Mouse (Mus musculus) limb, embryonic 14.5 days (tissue): ENCODE measurements at regions not wholly inside any gene's neighbourhood (a gene's known extent, or its start where the extent isn't known, plus 50 kb on each side); places are given as distances from the start of the nearest gene placed in this dataset.

Experiments
- ATAC-seq: fragments of 200-750 bp; cut with Nextera tagmentation; 2 replicates; pipeline ENCODE4 v1.8.0; 2017; ENCODE audit warnings: low read depth, moderate number of reproducible peaks, moderate TSS enrichment; ENCODE audit not compliant: low FRiP score
- DNase-seq: peaks from one replicate; pipeline ENCODE4 v3.0.0-alpha.2; 2015; ENCODE audit warnings: low spot score
- H3K27ac ChIP-seq: fragments of 300-500 bp; sonication (generic); replicated peaks from 2 replicates; pipeline ENCODE4 v1.5.1; 2014; ENCODE audit warnings: low read depth, mild to moderate bottlenecking, low read length, moderate library complexity, mixed read lengths
- H3K27me3 ChIP-seq: fragments of 300-500 bp; sonication (generic); 2 replicates; pipeline ENCODE4 v1.6.1; 2014; ENCODE audit warnings: low read length, mixed read lengths; ENCODE audit not compliant: control insufficient read depth, insufficient read depth
- H3K36me3 ChIP-seq: fragments of 300-500 bp; sonication (generic); 2 replicates; pipeline ENCODE4 v1.6.1; 2014; ENCODE audit warnings: mild to moderate bottlenecking, low read length, moderate library complexity, mixed read lengths; ENCODE audit not compliant: control insufficient read depth, insufficient read depth
- H3K4me1 ChIP-seq: fragments of 300-500 bp; sonication (generic); 2 replicates; pipeline ENCODE4 v1.6.1; 2014; ENCODE audit warnings: antibody characterized with exemption, low read length, mixed read lengths; ENCODE audit not compliant: control insufficient read depth, insufficient read depth
- H3K4me2 ChIP-seq: fragments of 300-500 bp; sonication (generic); replicated peaks from 2 replicates; pipeline ENCODE4 v1.6.1; 2014; ENCODE audit warnings: low read depth, mild to moderate bottlenecking, low read length, moderate library complexity; ENCODE audit not compliant: severe bottlenecking
- H3K4me3 ChIP-seq: fragments of 300-500 bp; sonication (generic); replicated peaks from 2 replicates; pipeline ENCODE4 v1.5.1; 2014; ENCODE audit warnings: low read length
- H3K9ac ChIP-seq: fragments of 300-500 bp; sonication (generic); 2 replicates; pipeline ENCODE4 v1.6.1; 2014; ENCODE audit warnings: mild to moderate bottlenecking, low read depth, low read length, moderate library complexity; ENCODE audit not compliant: severe bottlenecking
- H3K9me3 ChIP-seq: fragments of 300-500 bp; sonication (generic); 2 replicates; pipeline ENCODE4 v1.6.1; 2016; ENCODE audit warnings: low read length; ENCODE audit not compliant: control insufficient read depth
- POLR2A ChIP-seq: fragments of 200-500 bp; IDR thresholded peaks from 2 replicates; pipeline ENCODE4 v1.8.0; 2012; ENCODE audit warnings: inconsistent platforms, mild to moderate bottlenecking, moderate library complexity, borderline replicate concordance; ENCODE audit not compliant: insufficient read depth, insufficient read length; ENCODE audit errors: extremely low read depth
- WGBS: fragments of 180-500 bp; shearing (Covaris S2); extraction: QIAGEN DNeasy Blood & Tissue Kit; methylation state at CpG from one replicate; pipeline ENCODE4 v1.1.7; 2014; 5-methylcytosine and 5-hydroxymethylcytosine counted together

- H3K9me3 ChIP-seq = no peaks in the 10 kb centered on the region
- H3K9ac ChIP-seq = no peak overlapping the region
- ATAC-seq (no peak), DNase-seq (no peak)
- no peak for TF ChIP-seq POLR2A
- WGBS = 88% methylated on average over 6 of the region's 6 CpGs
- H3K4me1 ChIP-seq = no peaks in the 10 kb centered on the region
- no peak overlapping the region for H3K27ac ChIP-seq
- H3K4me3 ChIP-seq = no peak overlapping the region
- no peaks in the 10 kb centered on the region for H3K27me3 ChIP-seq
- no peak overlapping the region for H3K4me2 ChIP-seq
- no peaks in the 10 kb centered on the region for H3K36me3 ChIP-seq
Observed at GRCm38 (mm10) chr11:104058600-104058999, 74.1 kb upstream of the Crhr1 start.

GRCm38 (mm10) chr11:104059085-104059484, 73.6 kb upstream of the Crhr1 start:
- Histone ChIP-seq H3K4me3 (no peak overlapping the region), H3K9me3 (no peaks in the 10 kb centered on the region), H3K36me3 (no peaks in the 10 kb centered on the region), H3K4me2 (no peak overlapping the region), H3K4me1 (no peaks in the 10 kb centered on the region), H3K27me3 (no peaks in the 10 kb centered on the region), H3K9ac (no peak overlapping the region), H3K27ac (no peak overlapping the region)
- ATAC-seq = no peak
- TF ChIP-seq POLR2A = no peak
- 66% methylated on average over 6 of the region's 6 CpGs for WGBS
- no peak for DNase-seq

- H3K4me2 ChIP-seq = no peak overlapping the region
- H3K4me3 ChIP-seq = no peak overlapping the region
- ATAC-seq (no peak), DNase-seq (no peak)
- no peak overlapping the region for H3K9ac ChIP-seq
- TF ChIP-seq POLR2A = no peak
- 76% methylated on average over 6 of the region's 6 CpGs for WGBS
- no peaks in the 10 kb centered on the region for H3K36me3 ChIP-seq
- H3K27me3 ChIP-seq = no peaks in the 10 kb centered on the region
- no peaks in the 10 kb centered on the region for H3K9me3 ChIP-seq
- H3K4me1 ChIP-seq = no peaks in the 10 kb centered on the region
- no peak overlapping the region for H3K27ac ChIP-seq
Observed at GRCm38 (mm10) chr11:104061361-104061760, 71.3 kb upstream of the Crhr1 start.

- 74% methylated on average over 5 of the region's 5 CpGs for WGBS
- TF ChIP-seq POLR2A = no peak
Observed at GRCm38 (mm10) chr11:104065181-104065580, 67.5 kb upstream of the Crhr1 start.

GRCm38 (mm10) chr11:104072591-104073183, 60.0 kb upstream of the Crhr1 start:
- no peak for TF ChIP-seq POLR2A
- H3K27ac ChIP-seq = no peak overlapping the region
- ATAC-seq (no peak), DNase-seq (no peak)
- H3K9me3 ChIP-seq = no peaks in the 10 kb centered on the region
- no peak overlapping the region for H3K9ac ChIP-seq
- H3K4me1 ChIP-seq = no peaks in the 10 kb centered on the region
- no peak overlapping the region for H3K4me3 ChIP-seq
- no peaks in the 10 kb centered on the region for H3K27me3 ChIP-seq
- no peaks in the 10 kb centered on the region for H3K36me3 ChIP-seq
- WGBS = 92% methylated on average over 38 of the region's 38 CpGs
- H3K4me2 ChIP-seq = no peak overlapping the region

More at GRCm38 (mm10) chr11:104065181-104065580, 67.5 kb upstream of the Crhr1 start:
- no peaks in the 10 kb centered on the region for H3K27me3 ChIP-seq
- H3K27ac ChIP-seq = no peak overlapping the region
- H3K4me2 ChIP-seq = no peak overlapping the region
- no peaks in the 10 kb centered on the region for H3K4me1 ChIP-seq
- H3K9me3 ChIP-seq = no peaks in the 10 kb centered on the region
- H3K36me3 ChIP-seq = no peaks in the 10 kb centered on the region
- H3K9ac ChIP-seq = no peak overlapping the region
- H3K4me3 ChIP-seq = no peak overlapping the region
- ATAC-seq = no peak
- DNase-seq = no peak

GRCm38 (mm10) chr11:104074763-104075162, 57.9 kb upstream of the Crhr1 start:
- H3K4me3 ChIP-seq = no peak overlapping the region
- H3K27ac ChIP-seq = no peak overlapping the region
- no peaks in the 10 kb centered on the region for H3K9me3 ChIP-seq
- no peak overlapping the region for H3K9ac ChIP-seq
- no peak overlapping the region for H3K4me2 ChIP-seq
- TF ChIP-seq POLR2A = no peak
- no peak for ATAC-seq
- 54% methylated on average over 1 of the region's 1 CpGs for WGBS
- no peak for DNase-seq
- no peaks in the 10 kb centered on the region for H3K4me1 ChIP-seq
- H3K27me3 ChIP-seq = no peaks in the 10 kb centered on the region
- no peaks in the 10 kb centered on the region for H3K36me3 ChIP-seq
